Mouse (Mus musculus): Measurements from ENCODE around the gene Zap70.
A peak's percentile ranks its signal among the peaks of the same experiment; 100 is the strongest.

Zap70 gene

DNA sequence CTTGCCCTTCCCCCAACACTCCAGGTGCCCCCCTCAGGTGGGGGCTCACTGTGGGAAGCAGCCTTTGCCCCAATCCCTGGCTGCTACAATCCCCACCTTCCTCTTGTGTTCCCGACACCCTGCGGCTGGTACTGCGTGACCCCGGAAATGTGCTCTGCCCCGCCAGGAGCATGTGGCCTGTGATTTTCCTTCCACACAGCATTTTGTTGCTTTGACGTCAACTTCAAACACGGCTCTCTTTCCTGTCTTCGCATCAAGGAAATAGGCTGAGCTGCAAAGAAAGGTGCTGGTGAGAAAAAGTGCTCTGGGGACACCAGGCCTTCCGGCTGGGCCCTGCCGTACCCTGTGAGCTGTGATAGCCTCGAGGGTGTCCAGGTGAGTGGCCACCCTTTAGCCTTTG is at the start of gene Zap70:
TSS of gene Zap70 (plus strand) at position 231 of the 400 bp plus-strand sequence.
- DNase-seq (ENCODE audit: low spot score), result no peak

DNA sequence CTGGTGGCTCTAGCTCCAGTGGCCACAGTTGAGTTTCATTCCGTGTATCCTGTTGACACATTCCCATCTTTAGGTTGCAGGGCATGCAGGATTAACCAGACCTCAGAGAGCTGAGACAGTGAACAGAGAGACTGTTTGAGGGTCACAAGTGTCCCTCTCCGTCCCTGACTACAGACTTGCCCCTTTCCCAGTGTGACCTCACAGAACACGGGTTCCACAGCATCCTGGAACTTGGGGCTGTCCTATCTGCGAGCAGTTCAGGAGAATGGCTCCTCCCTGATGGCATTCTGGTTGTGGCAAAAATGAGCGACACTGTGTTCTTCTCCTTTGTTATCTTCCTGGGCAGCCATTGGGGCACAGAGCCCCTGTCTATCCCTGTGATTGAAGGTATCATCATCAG is 47.3 kb upstream of the Zap70 start, which contains the start of gene Actr1b:
TSS of gene Actr1b (minus strand) at position 112 of the 400 bp plus-strand sequence.
- DNase-seq (ENCODE audit: low spot score), result no peak

DNA sequence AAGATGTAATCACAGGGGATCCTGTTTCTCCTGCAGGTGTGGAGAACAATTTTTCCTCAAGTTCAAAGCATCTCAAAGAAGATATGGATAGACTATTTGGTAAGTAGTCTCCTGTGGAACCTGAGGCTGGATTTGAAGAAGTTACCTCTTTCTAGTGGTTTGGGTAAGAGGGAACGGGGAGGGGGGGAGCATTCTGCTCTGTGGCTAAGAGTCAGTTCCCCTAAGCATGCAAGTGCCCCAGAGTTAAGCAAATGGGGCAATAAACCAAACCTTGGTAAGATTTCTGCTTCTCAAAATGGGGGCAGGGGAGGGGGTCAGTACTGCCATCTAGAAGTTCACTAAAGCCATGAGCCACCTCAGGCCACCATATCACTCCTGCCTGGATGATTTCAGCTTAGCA is 42.8 kb upstream of the Zap70 start:
- no peak for DNase-seq (ENCODE audit: low spot score)

DNA sequence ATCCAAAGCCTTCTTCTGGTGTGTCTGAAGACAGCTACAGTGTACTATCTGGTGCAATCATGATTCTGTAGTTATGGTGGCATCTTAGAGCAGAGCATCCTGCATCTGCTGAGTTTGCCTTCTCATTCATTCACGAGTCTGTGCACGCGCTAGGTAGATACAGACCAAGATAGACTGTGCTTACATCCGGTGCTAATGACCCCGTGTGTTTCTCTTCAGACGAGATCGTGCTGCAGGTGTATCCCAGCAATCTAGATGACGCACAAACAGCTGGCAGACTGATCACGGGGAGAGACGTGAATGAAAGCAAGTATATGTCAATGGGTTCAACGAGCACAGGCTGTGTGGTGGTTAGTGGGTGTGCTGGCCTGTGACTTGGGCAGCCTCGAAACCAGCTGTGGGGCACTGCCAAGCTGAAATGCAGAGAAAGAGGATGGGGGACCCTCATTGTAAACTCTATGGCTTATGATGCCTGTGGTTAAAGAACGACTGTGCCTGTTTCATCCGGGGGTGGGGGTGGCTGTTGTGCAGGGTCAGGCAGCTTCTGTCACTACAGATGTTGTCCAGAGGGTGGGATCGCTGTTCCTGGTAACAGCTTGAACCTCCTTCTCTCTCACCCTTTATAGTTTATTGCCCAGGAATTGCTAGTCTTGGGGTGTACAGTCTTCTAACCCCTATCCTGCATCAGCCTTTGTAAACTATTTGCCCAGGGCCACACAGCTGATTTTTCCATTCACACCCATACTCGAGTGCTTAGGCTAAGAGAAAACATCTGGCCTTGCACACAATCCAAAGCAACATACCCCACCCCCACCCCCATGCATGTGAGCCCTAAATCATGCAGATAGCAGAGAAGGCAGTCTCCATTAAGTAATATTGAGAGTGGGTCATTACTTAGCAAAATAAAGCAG is 38.2 kb upstream of the Zap70 start:
- DNase-seq (ENCODE audit: low spot score), result no peak

GRCm38 (mm10) chr1:36724057-36724431 is 37.6 kb upstream of the Zap70 start:
- no peak for DNase-seq (ENCODE audit: low spot score)

DNA sequence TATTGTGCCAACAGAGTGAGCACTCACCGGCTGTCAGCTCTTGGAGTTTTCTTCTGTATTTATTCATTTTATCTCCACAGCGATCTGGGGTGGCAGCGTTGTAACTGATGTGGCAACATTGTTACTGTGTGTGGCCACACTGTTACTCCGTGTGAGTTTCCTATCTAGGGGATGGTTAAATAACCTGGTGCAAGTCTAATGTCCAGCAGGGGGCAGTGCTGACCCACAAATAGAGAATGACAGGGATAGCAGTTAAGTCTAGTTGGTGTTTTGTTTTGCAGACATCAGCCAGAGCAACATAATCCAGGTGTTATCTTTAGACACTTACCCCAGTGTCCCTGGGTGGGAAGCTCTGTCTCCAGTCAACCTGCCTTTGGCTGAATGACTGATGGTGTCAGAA is 24.3 kb upstream of the Zap70 start:
- DNase-seq (ENCODE audit: low spot score), result peak; percentile 74

- DNase-seq (ENCODE audit: low spot score), result no peak
These were observed 22.4 kb upstream of the Zap70 start for GRCm38 (mm10) chr1:36739231-36739630.

DNA sequence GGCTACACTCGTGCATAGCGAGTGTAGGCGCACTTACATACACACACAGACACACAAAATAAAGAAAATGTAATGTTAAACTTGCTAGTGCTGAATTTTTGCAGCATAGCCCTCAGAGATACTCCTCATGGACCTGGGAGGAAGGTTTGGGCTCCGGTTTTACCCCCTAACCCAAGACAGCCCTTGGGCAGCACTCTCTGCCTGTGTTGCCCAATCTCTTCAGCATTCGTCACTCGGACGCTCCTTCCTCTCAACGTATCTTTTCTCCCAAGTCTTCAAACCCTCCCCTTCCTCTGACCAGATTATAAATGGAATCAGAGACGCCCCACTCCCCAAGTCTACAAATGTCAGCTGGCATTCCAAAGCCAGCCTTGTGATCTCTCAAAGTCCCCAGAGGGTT is 18.6 kb upstream of the Zap70 start:
- no peak for DNase-seq (ENCODE audit: low spot score)

- peak; percentile 59 for DNase-seq (ENCODE audit: low spot score)
These were observed 17.2 kb upstream of the Zap70 start for GRCm38 (mm10) chr1:36744268-36744944.

DNA sequence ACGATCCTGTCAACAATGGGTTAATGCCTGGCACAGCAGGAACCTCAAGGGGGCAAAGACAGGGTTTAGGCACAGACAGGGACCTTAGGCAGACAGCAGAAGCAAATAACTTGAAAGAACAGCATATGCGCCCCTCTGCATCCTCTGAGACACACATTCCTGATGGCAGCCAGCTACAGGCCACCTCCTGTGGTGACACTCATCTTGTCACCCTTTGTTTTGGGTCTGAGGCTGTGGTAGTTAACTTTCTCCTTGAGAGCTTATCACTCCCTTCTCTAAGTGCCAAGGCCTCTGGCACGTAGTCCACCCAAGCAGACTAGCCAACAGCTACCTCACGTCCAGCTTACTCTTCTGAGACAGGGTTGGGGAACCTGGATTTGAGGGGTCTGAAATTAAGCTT is 15.9 kb upstream of the Zap70 start:
- DNase-seq (ENCODE audit: low spot score), result no peak

DNA sequence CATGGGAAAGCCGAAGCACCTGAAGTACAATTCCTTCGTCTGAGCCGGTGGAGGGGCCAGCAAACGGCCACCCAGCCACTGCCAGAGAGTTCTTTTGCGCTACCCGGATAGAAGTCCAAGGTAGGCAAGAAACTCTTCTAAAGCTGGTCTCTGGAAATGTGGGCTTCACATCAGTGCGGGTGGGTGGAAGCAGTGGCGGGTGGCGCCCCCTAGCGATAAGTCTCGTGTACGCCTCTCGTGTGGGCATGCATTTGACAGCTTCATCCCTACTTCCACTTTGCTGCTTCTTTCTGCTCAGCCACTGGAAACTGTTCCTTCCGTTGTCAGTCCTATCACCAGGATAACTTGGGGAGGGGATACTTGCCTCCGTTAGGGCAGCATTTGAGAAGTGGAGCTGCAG is 15.1 kb upstream of the Zap70 start:
- DNase-seq (ENCODE audit: low spot score), result peak; percentile 25

DNA sequence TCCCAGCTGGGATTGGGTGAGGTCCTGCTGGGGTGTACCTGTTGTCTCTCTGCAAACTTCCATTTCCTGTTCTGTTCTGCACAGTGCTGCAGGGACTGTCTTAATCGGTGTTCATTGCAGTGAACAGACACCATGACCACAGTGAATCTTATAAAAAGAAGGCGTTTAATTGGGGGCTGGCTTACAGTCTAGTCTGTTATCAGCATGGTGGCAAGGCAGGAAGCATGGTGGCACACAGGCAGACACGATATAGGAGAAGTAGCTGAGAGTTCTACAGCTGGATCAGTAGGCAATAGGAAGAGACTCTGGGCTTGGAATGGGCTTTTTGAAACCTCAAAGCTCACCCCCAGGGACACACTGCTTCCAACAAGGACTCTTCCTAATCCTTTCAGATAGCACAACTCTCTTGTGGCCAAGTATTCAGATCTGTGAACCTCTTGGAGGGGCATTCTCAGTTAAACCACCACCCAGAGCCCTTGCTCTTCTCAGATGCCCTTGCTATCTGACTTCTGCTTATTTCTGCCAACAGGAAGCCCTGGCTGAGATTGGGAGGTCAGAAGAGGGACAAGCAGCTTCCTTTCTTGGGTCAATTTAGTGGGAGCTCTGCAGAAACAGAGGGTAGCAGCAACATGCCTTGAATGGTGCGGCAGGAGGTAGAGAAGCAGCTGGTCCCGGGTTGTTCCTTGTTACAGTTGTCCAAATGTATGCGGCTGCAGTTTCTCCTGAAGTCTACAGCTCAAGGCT is 7.5 kb upstream of the Zap70 start:
- DNase-seq (ENCODE audit: low spot score), result no peak

DNA sequence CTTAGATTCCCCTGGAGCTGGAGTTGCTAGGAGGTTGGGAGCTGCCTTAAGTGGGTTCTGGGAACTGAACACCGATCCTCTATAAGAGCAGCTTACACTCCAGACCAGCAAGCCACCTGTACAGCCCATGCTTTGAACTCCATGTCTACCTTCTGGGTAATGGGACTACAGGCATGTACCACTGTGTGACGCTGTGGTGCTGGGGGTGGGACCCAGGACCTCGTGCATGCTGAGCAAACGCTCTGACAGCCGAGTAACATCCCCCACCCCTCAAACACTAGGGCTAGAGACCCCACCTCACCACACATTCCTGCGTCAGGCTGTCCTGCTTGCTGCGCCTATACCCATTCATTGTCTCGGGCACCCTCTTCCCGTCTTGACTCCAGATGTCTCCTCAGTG is 3.0 kb upstream of the Zap70 start:
- DNase-seq (ENCODE audit: low spot score), result no peak

DNA sequence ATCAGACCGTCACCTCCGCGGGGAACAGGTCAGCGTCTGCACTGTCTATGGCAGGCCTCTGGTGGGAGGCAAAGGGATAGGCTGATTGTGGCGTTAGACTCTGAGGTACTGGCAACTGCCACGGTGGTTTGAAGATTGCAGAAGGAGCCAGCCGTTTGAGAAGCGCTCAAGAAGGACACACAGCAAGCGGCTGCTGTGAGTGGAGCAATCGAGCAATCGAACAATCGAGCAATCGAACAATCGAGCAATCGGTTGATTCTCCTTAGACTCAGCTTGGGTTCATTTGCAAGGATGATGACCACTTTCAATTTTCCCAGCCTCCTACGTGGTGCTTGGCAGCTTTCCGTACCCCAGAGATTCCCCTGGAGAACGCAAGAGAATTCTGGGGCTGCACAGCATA is 2.5 kb upstream of the Zap70 start:
- DNase-seq (ENCODE audit: low spot score), result no peak

DNA sequence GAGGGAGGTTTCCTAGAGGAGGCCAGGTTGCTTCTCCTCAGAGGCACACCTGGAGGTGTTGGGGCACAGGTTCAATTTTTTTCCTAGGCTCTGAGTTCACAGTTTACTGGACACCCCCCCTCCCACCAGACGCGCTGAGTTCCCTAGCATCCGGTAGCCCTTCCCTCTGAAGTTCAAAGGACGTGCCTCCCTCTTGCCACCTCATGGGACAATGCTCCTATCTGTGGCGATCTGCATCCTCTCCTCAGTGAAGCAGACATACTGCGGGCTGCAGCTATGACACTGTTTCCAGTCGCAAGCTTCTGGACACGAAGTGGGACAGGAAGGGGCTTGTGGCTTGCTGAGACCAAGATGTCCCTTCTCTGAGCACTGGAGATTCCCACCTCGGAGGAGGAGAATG is 1.2 kb upstream of the Zap70 start:
- no peak for DNase-seq (ENCODE audit: low spot score)

DNA sequence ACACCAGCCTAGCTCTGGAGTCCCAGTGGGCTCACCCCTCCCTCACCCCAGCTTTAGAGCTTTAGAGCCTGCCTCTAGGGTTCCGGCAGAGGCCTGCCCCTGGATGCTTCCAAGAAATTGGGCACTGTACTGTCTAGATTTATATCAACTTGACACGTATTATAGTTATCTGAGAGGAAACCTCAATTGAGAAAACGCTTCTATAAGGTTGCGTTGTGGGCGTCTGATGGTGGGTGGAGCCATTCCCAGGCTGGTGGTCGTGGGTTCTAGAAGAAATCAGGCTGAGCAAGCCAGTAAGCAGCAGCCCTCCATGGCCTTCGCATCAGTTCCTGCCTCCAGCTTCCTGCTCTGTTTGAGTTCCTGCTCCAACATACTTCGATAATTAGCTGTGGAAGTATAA is 537 bp upstream of the Zap70 start:
- no peak for DNase-seq (ENCODE audit: low spot score)

DNA sequence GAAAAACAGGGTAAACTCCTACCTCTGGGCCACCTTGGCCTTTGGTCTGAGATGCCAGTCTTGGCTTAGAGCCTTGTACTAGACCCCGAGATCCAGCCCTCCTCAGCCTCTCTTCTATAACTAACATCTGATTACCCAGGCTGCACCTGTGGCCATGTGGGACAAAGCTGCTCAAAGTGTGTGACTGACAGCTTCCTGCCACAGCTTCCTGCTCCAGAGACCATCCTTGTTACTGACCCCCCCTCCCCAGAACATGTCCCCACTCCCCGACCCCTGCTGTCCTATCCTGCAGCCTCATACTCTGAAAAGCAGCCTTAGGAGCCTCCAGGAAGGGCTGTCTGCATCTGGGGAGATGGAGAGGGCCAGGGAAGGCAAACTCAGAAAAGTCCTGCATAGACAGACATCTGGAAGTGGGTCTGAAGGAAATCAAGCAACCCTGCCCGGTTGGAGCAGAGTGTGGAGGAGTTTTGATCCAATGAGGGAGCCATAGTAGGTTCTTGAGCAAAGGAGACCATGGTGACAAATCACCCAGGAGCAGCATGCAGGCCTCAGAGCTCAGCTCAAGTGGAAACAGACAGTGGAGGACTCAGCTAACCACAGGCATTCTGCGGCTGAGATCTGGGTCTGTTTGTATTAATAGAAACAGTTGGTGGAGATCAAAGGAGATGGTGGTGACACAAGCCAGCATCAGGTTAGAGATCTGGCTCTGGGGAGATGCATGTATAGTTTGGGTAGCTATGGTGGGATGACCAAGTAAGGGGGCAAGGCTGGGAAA is 5.0 kb downstream of the Zap70 start:
- no peak for DNase-seq (ENCODE audit: low spot score)

GRCm38 (mm10) chr1:36767321-36767720 is 5.7 kb downstream of the Zap70 start:
- no peak for DNase-seq (ENCODE audit: low spot score)

GRCm38 (mm10) chr1:36768786-36769185 is 7.2 kb downstream of the Zap70 start:
- no peak for DNase-seq (ENCODE audit: low spot score)

DNA sequence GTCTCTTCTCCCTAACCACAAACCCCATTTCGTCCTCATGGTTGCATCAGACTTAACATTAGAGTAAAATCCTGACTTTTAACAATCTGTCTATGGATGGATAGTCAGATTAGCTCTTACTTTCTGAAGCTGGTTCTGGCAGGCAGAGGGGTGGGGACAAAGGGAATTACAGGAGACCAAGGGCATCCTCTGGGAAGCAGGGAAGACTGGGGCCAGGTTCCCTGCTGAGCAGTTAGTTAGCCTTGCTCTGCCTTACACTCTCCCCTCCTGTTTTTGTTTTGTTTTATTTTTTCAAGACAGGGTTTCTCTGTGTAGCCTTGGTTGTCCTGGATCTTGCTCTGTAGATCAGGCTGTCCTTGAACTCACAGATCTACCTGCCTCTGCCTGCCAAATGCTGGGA is 8.4 kb downstream of the Zap70 start:
- DNase-seq (ENCODE audit: low spot score), result no peak

GRCm38 (mm10) chr1:36770998-36771397 is 9.4 kb downstream of the Zap70 start:
- no peak for DNase-seq (ENCODE audit: low spot score)

Data from urinary bladder, postnatal 25 days (tissue).